Mouse (Mus musculus): ENCODE results near the gene Lrrc39. TPM values are rescaled to one million over a fixed set of nuclear protein-coding genes. Genes with fewer than 3 reads are reported as not detected.
"Not testable (repeated sequence)": the region's sequence is repeated elsewhere in the genome, so short reads cannot be mapped to it uniquely, and the experiment has no call there.

The Lrrc39 gene
- 0.69 and 0.74 TPM in 2 replicates for polyA plus RNA-seq (2016; fragmentation: Nextera tagmentation; extraction: Ambion mirVana)

DNA sequence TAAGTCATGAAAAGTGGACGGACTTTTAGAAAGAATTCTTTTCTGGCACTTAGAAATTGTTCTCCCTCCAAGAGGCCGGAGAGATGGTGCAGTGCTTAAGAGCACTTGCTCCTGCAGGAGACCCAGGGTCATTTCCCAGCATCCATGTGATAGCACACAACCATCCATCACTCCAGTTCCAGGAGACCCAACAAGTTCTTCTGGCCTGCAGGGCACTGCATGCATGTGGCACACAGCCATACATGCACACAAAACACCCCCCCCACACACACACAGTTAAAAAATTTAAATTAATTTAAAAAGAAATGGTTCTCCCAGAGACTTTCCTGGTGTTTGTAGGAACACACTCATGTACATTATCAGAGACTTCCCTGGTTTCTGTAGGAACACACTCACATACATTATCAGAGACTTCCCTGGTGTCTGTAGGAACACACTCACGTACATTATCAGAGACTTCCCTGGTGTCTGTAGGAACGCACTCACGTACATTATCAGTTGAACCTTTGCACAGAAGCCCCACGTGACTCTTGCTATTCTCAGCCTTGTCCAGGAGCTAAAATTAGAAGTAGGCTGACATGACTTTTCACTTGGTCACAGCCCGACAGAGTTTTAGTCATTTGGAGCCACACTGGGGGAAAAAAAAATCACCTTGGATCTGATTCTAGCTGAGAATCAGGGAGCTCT is at the start of gene Lrrc39:
Gene Lrrc39, plus strand, starts transcription at position 566 of the 687 bp plus-strand sequence.
- Histone ChIP-seq H3K36me3 (no peaks in the 10 kb centered on the region), H3K4me2 (replicated peaks) (no peak within 1 kb of the TSS), H3K4me1 (no peaks in the 10 kb centered on the region), H3K9ac (no peak within 1 kb of the TSS), H3K27ac (no peak within 1 kb of the TSS), H3K9me3 (no peaks in the 10 kb centered on the region), H3K27me3 (no peaks in the 10 kb centered on the region), H3K4me3 (no peak within 1 kb of the TSS)
- WGBS = 83% methylated on average over 7 of the region's 7 CpGs
- ATAC-seq (ENCODE audit: insufficient number of reproducible peaks, insufficient read depth, low FRiP score, low TSS enrichment) = no peak

DNA sequence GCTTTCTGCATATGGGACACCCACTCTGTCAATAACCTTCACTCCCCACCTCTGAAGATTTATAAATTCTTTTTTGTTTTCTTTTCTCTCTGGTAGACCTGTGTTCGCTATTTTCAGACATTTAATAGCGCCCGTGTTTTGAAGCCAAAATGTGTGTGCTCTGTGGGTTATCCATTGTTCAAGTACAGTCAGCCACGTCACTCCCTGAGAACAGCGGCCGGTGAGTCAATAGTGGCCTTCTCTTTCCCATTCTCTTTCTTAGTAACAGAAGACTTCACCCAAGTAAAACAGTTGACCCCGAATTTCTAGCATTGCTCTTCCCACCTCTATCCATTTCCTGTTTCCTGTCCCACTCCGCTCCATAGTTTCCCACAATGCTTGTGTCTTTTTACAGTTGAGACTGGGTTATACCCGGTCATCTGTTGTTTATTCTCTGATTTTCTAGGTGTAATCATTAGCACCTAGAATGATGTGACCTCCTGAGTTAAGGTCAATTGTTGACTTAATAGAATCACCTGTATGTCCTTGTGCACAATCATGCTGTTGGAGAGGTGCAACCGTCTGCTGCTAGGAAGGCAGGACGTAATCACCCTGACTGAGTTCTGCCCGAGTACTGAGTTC is 42.5 kb upstream of the Lrrc39 start:
- H3K36me3 ChIP-seq = peaks cover 17% of the 10 kb centered on the region
- H3K4me2 ChIP-seq (replicated peaks) = no peak overlapping the region
- H3K9me3 ChIP-seq = no peaks in the 10 kb centered on the region
- no peaks in the 10 kb centered on the region for H3K4me1 ChIP-seq
- no peaks in the 10 kb centered on the region for H3K27me3 ChIP-seq
- H3K4me3 ChIP-seq = no peak overlapping the region
- H3K27ac ChIP-seq = no peak overlapping the region
- no peak for ATAC-seq (ENCODE audit: insufficient number of reproducible peaks, insufficient read depth, low FRiP score, low TSS enrichment)
- no peak overlapping the region for H3K9ac ChIP-seq
- whole genome bisulfite sequencing = 85% methylated on average over 12 of the region's 12 CpGs

DNA sequence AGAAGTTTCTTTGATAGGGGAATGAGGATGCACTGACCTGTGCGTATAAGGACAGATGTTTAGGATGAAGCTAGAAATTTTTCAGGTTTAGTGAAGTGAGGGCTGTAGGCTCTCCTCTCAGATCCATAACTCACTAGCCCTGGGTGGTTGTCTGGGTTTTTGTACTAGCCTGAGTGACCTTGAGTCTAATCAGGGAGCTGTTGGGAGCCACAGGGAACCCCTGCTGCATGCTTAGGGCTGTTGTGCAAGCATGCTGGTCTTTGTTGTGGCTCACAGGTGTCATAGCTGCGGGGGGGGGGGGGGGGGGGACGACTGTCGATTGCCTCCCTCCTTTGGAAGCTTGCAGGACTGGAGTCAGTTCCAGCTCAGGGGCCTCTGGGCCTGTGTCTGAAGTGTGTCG is 33.0 kb upstream of the Lrrc39 start:
- 53% methylated on average over 5 of the region's 5 CpGs for WGBS

DNA sequence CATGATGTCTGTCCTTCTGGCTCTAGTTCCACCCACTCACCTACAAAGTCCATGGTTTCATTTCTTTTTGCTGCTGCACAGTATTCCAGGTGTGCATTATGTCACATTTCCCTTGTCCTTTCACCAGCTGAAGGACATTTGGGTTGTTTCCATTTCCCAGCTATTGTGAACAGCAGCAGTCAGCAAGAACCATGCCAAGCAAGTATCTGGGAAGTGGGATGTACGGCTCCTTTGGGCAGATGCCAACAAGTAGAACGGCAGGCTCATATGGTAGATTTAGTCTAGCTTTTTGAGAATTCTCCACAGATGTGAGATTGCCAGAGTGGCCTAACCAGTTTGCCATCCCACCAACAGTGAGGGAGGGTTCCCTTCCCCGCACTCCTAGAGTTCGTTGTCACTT is 31.9 kb upstream of the Lrrc39 start:
- Histone ChIP-seq H3K4me1 (no peaks in the 10 kb centered on the region), H3K9ac (no peak overlapping the region), H3K27me3 (no peaks in the 10 kb centered on the region), H3K9me3 (no peaks in the 10 kb centered on the region), H3K4me3 (no peak overlapping the region), H3K4me2 (replicated peaks) (no peak overlapping the region), H3K27ac (no peak overlapping the region), H3K36me3 (peaks cover 20% of the 10 kb centered on the region)
- WGBS = 84% methylated on average over 4 of the region's 4 CpGs
- ATAC-seq (ENCODE audit: insufficient number of reproducible peaks, insufficient read depth, low FRiP score, low TSS enrichment) = no peak

More for the DNA sequence above, 33.0 kb upstream of the Lrrc39 start:
- Histone ChIP-seq H3K27me3 (no peaks in the 10 kb centered on the region), H3K9me3 (no peaks in the 10 kb centered on the region), H3K4me1 (no peaks in the 10 kb centered on the region), H3K36me3 (peaks cover 10% of the 10 kb centered on the region), H3K9ac (no peak overlapping the region), H3K4me2 (replicated peaks) (no peak overlapping the region), H3K27ac (no peak overlapping the region), H3K4me3 (no peak overlapping the region)
- ATAC-seq (ENCODE audit: insufficient number of reproducible peaks, insufficient read depth, low FRiP score, low TSS enrichment) = no peak

DNA sequence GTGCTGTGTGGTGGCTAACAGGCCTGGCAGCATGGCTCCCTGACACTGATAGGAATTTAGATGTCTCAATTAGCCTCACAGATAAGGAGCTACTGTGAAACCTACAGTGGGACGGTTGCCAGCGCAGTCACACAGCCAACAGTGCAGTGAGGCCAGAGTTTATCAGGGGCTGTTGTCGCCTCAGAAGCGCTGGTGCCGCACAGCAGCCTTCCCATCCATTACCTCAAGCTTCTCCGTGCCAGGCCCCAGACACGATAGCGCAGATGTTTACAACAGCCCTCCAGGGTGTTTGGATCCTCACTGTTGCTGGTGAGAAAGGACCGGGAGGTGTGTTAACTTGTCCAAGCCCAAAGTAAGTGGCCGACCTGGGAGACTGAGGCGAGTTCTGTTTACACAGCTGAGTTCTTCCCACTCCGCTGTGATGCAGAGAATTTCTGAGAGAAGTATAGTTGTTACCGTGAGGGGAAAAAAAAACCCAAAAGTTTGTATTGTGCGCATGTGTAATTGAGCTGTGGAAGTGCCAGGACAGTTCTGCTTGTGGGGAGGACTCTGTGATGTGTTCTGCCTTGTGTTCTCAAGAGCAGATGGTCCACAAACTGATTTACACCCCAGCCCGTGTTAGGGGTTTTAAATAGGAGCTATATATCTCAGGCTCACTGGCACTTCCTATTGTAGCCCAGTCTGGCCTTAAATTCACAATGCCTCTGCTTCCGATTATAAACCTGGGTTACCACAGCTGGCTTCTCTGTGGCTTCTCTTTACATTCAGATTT is 26.2 kb upstream of the Lrrc39 start:
- peaks cover 4% of the 10 kb centered on the region; the same call in 1 of the 2 replicates for H3K4me1 ChIP-seq
- H3K36me3 ChIP-seq = peaks cover 60% of the 10 kb centered on the region
- H3K9me3 ChIP-seq = no peaks in the 10 kb centered on the region
- H3K4me2 ChIP-seq (replicated peaks) = no peak overlapping the region
- WGBS = 75% methylated on average over 16 of the region's 16 CpGs
- 0 out of 2 replicates have a peak overlapping the region, but pooled peaks have one; percentile 23 for H3K27ac ChIP-seq
- no peak overlapping the region for H3K4me3 ChIP-seq
- no peak for ATAC-seq (ENCODE audit: insufficient number of reproducible peaks, insufficient read depth, low FRiP score, low TSS enrichment)
- no peak overlapping the region for H3K9ac ChIP-seq
- no peaks in the 10 kb centered on the region for H3K27me3 ChIP-seq

DNA sequence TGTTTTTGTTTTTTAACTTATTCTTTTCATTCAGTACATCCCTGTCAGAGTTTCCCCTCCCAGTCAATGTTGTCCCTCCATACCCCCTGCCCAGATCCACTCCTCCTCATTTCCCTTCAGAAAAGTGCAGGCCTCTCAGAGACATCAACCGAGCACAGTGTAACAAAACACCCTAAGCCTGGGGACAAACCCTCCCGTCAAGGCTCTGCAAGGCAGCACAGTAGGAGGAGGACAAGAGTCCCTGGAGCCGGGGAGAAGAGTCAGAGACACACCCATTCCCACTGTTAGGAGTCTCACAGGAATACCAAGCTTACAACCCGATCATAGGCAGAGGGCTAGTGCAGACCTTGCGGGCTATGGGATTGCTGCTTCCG is 25.6 kb upstream of the Lrrc39 start:
- Histone ChIP-seq H3K4me3 (no peak overlapping the region), H3K4me1 (peaks cover 4% of the 10 kb centered on the region; the same call in 1 of the 2 replicates), H3K27ac (0 out of 2 replicates have a peak overlapping the region, but pooled peaks have one; percentile 23), H3K4me2 (replicated peaks) (no peak overlapping the region), H3K27me3 (no peaks in the 10 kb centered on the region), H3K36me3 (peaks cover 63% of the 10 kb centered on the region), H3K9me3 (no peaks in the 10 kb centered on the region), H3K9ac (no peak overlapping the region)
- 41% methylated on average over 6 of the region's 6 CpGs for WGBS
- ATAC-seq (ENCODE audit: insufficient number of reproducible peaks, insufficient read depth, low FRiP score, low TSS enrichment) = no peak

DNA sequence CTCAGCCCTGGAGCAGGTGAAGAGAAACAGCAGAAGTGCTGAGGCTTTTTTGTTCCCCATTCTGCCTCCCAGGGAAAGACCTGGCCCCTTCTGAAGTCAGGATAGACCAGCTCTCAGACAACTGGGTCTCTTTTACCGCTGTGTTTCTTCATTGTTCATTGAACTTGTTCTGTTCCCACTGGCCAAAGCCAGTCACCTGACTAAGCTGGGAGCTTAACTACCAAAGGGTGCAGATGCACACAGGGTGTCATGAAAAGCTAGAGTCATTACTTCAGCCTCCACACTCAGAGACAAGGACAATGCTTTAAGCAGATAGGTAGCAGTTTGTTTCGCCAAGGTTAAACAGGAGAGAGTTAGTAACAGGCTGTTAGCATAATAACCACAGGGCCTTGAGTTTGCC is 20.7 kb upstream of the Lrrc39 start:
- Histone ChIP-seq H3K27me3 (no peaks in the 10 kb centered on the region), H3K4me2 (replicated peaks) (no peak overlapping the region), H3K9me3 (no peaks in the 10 kb centered on the region), H3K36me3 (peaks cover 73% of the 10 kb centered on the region), H3K4me3 (no peak overlapping the region), H3K27ac (no peak overlapping the region), H3K4me1 (peaks cover 4% of the 10 kb centered on the region; the same call in 1 of the 2 replicates), H3K9ac (no peak overlapping the region)
- ATAC-seq (ENCODE audit: insufficient number of reproducible peaks, insufficient read depth, low FRiP score, low TSS enrichment) = no peak
- 87% methylated on average over 2 of the region's 2 CpGs for WGBS

DNA sequence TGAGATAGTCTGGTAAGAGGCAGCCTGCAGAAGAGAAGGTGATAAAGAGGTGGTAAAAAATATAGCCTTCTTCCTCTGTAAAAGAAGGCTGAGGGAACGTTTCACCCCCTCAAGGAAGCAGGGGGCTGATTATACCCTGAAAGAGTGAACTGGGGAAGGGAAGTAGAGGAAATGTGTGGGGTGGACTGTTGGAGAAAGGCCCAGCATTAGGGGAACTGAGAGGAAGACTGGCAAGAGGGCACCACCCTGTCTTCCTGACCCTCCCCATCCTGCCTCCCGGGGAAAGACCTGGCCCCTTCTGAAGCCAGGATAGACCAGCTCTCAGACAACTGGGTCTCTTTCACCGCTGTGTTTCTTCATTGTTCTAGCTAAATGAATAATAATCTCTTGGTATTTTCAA is 20.2 kb upstream of the Lrrc39 start:
- H3K4me1 ChIP-seq = no peaks in the 10 kb centered on the region
- no peak overlapping the region for H3K27ac ChIP-seq
- H3K27me3 ChIP-seq = no peaks in the 10 kb centered on the region
- no peak for ATAC-seq (ENCODE audit: insufficient number of reproducible peaks, insufficient read depth, low FRiP score, low TSS enrichment)
- H3K36me3 ChIP-seq = peaks cover 74% of the 10 kb centered on the region
- no peak overlapping the region for H3K4me2 ChIP-seq (replicated peaks)
- WGBS = 87% methylated on average over 3 of the region's 3 CpGs
- no peaks in the 10 kb centered on the region for H3K9me3 ChIP-seq
- H3K9ac ChIP-seq = no peak overlapping the region
- no peak overlapping the region for H3K4me3 ChIP-seq

DNA sequence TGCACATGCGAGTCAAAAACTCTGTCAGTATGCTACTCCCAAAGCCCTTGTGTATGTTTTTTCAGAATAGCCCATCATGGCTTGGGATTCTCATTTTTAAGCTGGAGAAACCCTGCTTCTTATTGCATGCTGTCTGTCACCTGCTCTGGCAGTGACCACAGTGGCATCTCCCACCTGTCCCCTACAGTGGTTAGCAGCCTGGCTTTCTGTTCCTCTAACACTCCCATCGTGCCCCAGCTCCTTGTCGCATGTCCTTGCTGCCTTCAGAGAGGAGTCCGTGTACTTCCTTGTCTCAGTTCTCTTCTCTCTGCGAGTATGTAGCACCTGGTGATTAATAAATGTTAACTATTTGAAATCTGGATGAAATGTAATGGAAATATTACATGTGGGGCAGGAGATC is 15.3 kb upstream of the Lrrc39 start:
- 90% methylated on average over 5 of the region's 5 CpGs for WGBS
- no peak overlapping the region for H3K9ac ChIP-seq

DNA sequence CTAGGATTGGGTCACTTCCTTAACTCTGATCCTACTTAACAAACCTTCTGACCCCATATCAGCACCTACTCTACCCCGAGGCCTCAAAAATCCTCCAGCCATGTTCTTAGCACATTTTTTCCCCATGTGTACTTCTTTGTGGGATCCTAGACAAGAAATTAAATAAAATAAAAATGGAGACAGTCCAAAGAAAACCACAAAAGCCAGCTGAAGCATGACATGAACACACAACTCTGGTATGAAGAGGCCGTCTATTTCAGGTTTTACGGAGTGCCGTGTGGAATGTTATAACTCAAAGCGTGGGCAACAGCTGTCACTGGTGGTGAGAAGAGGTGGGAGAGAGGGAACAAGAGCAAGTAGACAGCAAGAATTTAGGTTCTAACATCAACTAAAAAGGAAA is 11.4 kb upstream of the Lrrc39 start:
- Histone ChIP-seq H3K9ac (no peak overlapping the region), H3K9me3 (no peaks in the 10 kb centered on the region), H3K4me2 (replicated peaks) (no peak overlapping the region), H3K4me1 (no peaks in the 10 kb centered on the region), H3K36me3 (peaks cover 24% of the 10 kb centered on the region), H3K4me3 (no peak overlapping the region), H3K27me3 (no peaks in the 10 kb centered on the region), H3K27ac (no peak overlapping the region)
- 93% methylated on average over 5 of the region's 5 CpGs for WGBS
- no peak for ATAC-seq (ENCODE audit: insufficient number of reproducible peaks, insufficient read depth, low FRiP score, low TSS enrichment)

More for the DNA sequence above, 15.3 kb upstream of the Lrrc39 start:
- Histone ChIP-seq H3K36me3 (peaks cover 48% of the 10 kb centered on the region), H3K4me1 (no peaks in the 10 kb centered on the region), H3K27me3 (no peaks in the 10 kb centered on the region), H3K4me3 (no peak overlapping the region), H3K4me2 (replicated peaks) (no peak overlapping the region), H3K27ac (no peak overlapping the region), H3K9me3 (no peaks in the 10 kb centered on the region)
- no peak for ATAC-seq (ENCODE audit: insufficient number of reproducible peaks, insufficient read depth, low FRiP score, low TSS enrichment)

DNA sequence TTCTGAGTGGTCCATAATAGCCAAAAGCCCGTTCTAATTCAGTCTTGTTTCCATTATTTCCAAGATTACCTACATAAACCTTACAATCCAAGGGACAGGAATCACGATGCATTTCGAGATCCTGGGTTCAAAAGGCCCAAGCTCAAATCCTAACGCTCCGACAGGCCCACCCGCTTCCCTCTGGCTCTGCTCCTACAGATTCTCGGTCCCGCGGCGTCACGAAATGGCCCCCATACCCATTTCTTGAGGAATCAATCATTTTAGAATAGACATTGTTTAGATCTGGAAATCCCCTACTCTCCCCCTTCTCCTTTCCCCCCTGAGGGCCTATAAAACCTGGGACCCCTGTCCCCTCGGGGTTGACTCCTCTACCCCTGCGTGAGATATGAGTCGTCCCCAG is 1.5 kb upstream of the Lrrc39 start:
- not testable (repeated sequence) for H3K4me1 ChIP-seq; H3K4me3 ChIP-seq; H3K4me2 ChIP-seq (replicated peaks); ATAC-seq (ENCODE audit: insufficient number of reproducible peaks, insufficient read depth, low FRiP score, low TSS enrichment); H3K9me3 ChIP-seq; H3K27me3 ChIP-seq; H3K27ac ChIP-seq; H3K9ac ChIP-seq; H3K36me3 ChIP-seq
- WGBS = 92% methylated on average over 14 of the region's 14 CpGs

DNA sequence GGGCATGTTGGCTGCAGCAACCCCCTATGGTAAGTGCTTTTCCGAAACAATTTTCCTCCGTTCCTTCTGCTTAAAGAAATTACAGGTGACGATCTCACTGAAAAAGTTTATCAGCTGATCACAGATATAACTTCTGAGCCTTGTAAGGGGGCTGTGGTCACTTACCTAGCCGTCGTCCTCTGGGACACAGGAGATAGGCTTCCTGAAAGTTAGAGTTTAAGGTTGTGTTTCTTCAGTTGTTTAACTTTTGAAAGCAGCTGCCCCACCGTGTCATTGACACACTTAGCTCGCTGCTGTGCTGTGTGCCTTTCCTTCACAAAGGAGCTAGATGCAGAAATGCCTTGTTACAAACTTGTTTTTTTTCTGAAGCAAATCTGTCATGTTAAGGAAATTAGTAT is 321 bp downstream of the Lrrc39 start:
- Histone ChIP-seq H3K36me3 (no peaks in the 10 kb centered on the region), H3K9me3 (no peaks in the 10 kb centered on the region), H3K27me3 (no peaks in the 10 kb centered on the region), H3K27ac (no peak overlapping the region), H3K4me1 (no peaks in the 10 kb centered on the region), H3K4me2 (replicated peaks) (no peak overlapping the region), H3K4me3 (no peak overlapping the region), H3K9ac (no peak overlapping the region)
- ATAC-seq (ENCODE audit: insufficient number of reproducible peaks, insufficient read depth, low FRiP score, low TSS enrichment) = no peak
- 76% methylated on average over 7 of the region's 7 CpGs for WGBS

Data from embryonic facial prominence, embryonic 12.5 days (tissue).